Mouse (Mus musculus): ENCODE data around the gene 1700028J19Rik.

GRCm38 (mm10) chr7:44257278-44257677 is 10.8 kb upstream of the 1700028J19Rik start, which contains the start of gene Acp4:
- TF ChIP-seq POLR2A (IDR thresholded peaks at IDR 0.05; ENCODE audit: borderline replicate concordance, insufficient read depth, low read length), result no peak
- TF ChIP-seq CTCF (IDR thresholded peaks at IDR 0.05; ENCODE audit: borderline replicate concordance, insufficient read depth, low read depth, low read length), result no peak

Measured in cerebellum, adult 2 months (tissue).